Mouse (Mus musculus): ENCODE results near the gene Nkx1-1. TPM values are rescaled to one million over a fixed set of nuclear protein-coding genes. Genes with fewer than 3 reads are reported as not detected.
A peak's percentile ranks its signal among the peaks of the same experiment; 100 is the strongest.

Nkx1-1 gene
- polyA plus RNA-seq, 1 experiment from 2014 or later = not detected

DNA sequence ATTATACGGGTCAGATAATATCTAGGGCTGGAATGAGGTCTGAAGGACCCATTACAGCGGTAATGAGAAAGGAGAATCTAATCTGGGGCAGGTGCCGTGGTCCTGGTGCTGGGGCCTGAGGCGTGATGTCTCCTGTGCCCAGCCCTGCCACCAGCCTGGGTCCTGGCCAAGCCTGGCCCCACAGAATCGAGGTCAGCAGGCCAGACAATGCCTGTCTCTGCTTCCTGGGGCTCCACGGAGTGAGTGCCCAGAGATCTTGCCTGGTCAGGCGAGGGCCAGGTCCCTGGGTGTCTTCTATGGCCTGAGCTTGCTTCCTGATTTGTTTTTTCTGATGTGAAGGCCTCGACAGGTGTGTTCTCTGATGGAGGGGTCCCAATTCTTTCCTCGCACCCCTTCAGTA lies 10.0 kb upstream of the Nkx1-1 start:
- H3K36me3 ChIP-seq (ENCODE audit: control insufficient read depth, insufficient read depth, low read length) = no peaks in the 10 kb centered on the region
- peaks cover 44% of the 10 kb centered on the region for H3K27me3 ChIP-seq (ENCODE audit: control insufficient read depth, insufficient read depth, low read depth, low read length)
- ATAC-seq = no peak
- no peaks in the 10 kb centered on the region for H3K9me3 ChIP-seq (replicated peaks; ENCODE audit: control insufficient read depth, low read length, poor library complexity, severe bottlenecking)
- H3K27ac ChIP-seq (ENCODE audit: low read length) = no peak overlapping the region
- WGBS = 45% methylated on average over 9 of the region's 9 CpGs
- H3K4me3 ChIP-seq (ENCODE audit: low read depth, low read length) = no peak overlapping the region
- H3K4me1 ChIP-seq (ENCODE audit: control insufficient read depth, insufficient read depth, low read length) = peaks cover 7% of the 10 kb centered on the region; the same call in 1 of the 2 replicates
- no peak overlapping the region for H3K4me2 ChIP-seq (ENCODE audit: low read length)
- no peak overlapping the region for H3K9ac ChIP-seq (ENCODE audit: low read depth, low read length)

DNA sequence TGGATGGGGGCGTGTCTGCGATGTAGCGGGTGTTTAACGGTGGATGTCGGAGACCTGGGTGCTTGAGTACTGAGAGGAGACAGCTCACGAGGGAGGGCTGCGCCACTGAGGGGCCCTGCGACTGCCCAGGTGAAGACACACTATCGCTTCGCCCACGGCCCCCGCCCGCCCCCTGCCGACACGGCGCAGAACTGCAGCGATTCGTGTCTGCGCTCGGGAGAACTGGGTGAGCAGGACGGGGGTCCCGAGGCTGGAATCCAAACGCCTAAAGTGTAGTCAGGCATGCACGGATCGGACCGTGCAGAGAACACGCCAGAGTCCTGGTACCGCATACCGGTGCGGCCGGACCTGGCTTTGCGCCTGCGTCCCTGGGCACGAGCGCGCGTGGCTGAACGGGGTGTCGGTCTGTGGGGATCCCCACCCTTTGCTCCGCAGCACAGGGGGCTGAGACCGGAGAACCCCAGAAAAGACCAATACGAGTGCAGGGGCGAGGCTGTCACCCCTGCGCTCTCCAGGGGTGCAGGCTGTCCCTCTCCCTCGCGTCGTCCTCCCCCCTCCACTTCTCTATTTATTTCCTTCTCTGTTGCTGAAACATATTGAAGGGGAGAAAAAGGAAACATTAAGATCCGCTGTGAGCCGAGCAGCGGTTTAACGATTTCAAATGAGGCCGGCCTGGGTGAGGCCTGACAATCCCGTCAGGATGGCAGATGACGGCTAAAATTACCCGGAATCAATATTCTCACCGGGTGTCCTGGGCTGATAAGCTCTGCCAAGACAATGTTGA lies 9.3 kb upstream of the Nkx1-1 start:
- Histone ChIP-seq H3K36me3 (ENCODE audit: control insufficient read depth, insufficient read depth, low read length) (no peaks in the 10 kb centered on the region), H3K4me1 (ENCODE audit: control insufficient read depth, insufficient read depth, low read length) (peaks cover 7% of the 10 kb centered on the region; the same call in 1 of the 2 replicates), H3K9me3 (replicated peaks; ENCODE audit: control insufficient read depth, low read length, poor library complexity, severe bottlenecking) (no peaks in the 10 kb centered on the region), H3K9ac (ENCODE audit: low read depth, low read length) (peak overlapping the region; percentile 71), H3K4me3 (ENCODE audit: low read depth, low read length) (peak overlapping the region; percentile 51), H3K27me3 (ENCODE audit: control insufficient read depth, insufficient read depth, low read depth, low read length) (peaks cover 51% of the 10 kb centered on the region), H3K27ac (ENCODE audit: low read length) (no peak overlapping the region), H3K4me2 (ENCODE audit: low read length) (peak overlapping the region; percentile 91)
- 4% methylated on average over 56 of the region's 56 CpGs for WGBS
- ATAC-seq = peak; percentile 75

DNA sequence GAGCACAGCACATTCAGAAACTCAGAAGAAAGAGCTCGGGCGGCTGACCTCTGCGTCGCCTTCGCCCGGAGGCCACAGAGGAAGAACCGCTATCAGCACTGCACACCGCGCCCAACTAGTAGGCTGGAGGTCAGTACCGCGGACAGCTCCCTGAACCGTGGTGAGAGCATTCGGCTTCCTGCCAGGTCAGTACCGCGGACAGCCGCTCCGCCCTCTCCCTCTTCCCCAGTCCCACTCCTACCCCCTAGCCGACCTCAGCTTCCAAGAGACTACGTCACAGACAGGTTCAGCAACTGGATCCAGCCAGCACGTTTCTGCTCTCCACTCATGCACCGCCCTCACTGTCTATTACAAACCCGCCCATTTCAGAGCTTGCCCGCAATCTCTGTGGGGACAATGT lies 4.4 kb upstream of the Nkx1-1 start:
- no peak for ATAC-seq
- Histone ChIP-seq H3K9ac (ENCODE audit: low read depth, low read length) (no peak overlapping the region), H3K4me3 (ENCODE audit: low read depth, low read length) (no peak overlapping the region), H3K36me3 (ENCODE audit: control insufficient read depth, insufficient read depth, low read length) (no peaks in the 10 kb centered on the region), H3K27ac (ENCODE audit: low read length) (no peak overlapping the region), H3K9me3 (replicated peaks; ENCODE audit: control insufficient read depth, low read length, poor library complexity, severe bottlenecking) (no peaks in the 10 kb centered on the region), H3K27me3 (ENCODE audit: control insufficient read depth, insufficient read depth, low read depth, low read length) (peaks cover 72% of the 10 kb centered on the region), H3K4me1 (ENCODE audit: control insufficient read depth, insufficient read depth, low read length) (peaks cover 17% of the 10 kb centered on the region), H3K4me2 (ENCODE audit: low read length) (no peak overlapping the region)
- 3% methylated on average over 23 of the region's 23 CpGs for WGBS

DNA sequence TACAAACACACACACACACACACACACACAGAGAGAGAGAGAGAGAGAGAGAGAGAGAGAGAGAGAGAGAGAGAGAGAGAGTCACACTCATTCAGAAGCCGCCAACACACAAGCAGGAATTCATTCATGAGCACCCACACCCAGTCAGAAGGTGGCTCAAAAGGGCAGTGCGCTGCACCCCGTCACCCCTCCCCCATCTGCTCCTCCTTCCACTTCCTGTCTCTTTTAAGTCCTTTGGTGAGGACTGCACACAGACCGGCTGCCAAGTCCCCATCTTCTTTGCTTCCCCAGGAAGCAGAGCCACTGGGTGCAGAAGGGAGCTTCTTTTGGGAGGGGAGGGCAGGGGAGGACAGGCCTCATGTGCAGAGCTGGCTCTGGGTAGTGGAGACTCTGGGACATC lies 2.2 kb upstream of the Nkx1-1 start:
- Histone ChIP-seq H3K27ac (ENCODE audit: low read length) (no peak overlapping the region), H3K9ac (ENCODE audit: low read depth, low read length) (no peak overlapping the region), H3K9me3 (replicated peaks; ENCODE audit: control insufficient read depth, low read length, poor library complexity, severe bottlenecking) (no peaks in the 10 kb centered on the region), H3K36me3 (ENCODE audit: control insufficient read depth, insufficient read depth, low read length) (no peaks in the 10 kb centered on the region), H3K4me1 (ENCODE audit: control insufficient read depth, insufficient read depth, low read length) (peaks cover 16% of the 10 kb centered on the region), H3K4me2 (ENCODE audit: low read length) (no peak overlapping the region), H3K4me3 (ENCODE audit: low read depth, low read length) (no peak overlapping the region), H3K27me3 (ENCODE audit: control insufficient read depth, insufficient read depth, low read depth, low read length) (peaks cover 70% of the 10 kb centered on the region)
- WGBS = 0% methylated on average over 4 of the region's 4 CpGs
- no peak for ATAC-seq

DNA sequence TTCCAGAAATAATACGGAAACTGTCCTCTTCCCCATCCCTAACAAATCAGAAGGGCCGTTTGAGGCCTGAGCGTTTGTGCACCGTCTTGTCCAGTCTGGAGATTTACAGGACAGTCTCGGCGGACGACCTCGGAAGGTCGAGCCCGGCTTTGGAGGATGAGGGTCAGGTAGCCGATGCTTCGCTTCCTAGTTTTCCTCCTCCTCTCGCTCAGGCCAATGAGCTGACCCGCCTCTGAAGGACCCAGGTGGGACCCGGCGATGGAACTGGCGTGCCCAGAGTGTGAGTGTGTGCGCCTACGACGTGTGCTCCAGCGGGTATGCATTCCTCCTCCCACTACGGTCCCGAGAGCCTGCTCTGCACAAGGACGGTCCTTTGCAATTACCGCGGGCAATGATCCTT lies 1.4 kb upstream of the Nkx1-1 start:
- no peak overlapping the region for H3K27ac ChIP-seq (ENCODE audit: low read length)
- peaks cover 65% of the 10 kb centered on the region for H3K27me3 ChIP-seq (ENCODE audit: control insufficient read depth, insufficient read depth, low read depth, low read length)
- H3K9me3 ChIP-seq (replicated peaks; ENCODE audit: control insufficient read depth, low read length, poor library complexity, severe bottlenecking) = no peaks in the 10 kb centered on the region
- no peak overlapping the region for H3K9ac ChIP-seq (ENCODE audit: low read depth, low read length)
- H3K36me3 ChIP-seq (ENCODE audit: control insufficient read depth, insufficient read depth, low read length) = no peaks in the 10 kb centered on the region
- H3K4me2 ChIP-seq (ENCODE audit: low read length) = no peak overlapping the region
- 2% methylated on average over 26 of the region's 26 CpGs for WGBS
- ATAC-seq = no peak
- H3K4me1 ChIP-seq (ENCODE audit: control insufficient read depth, insufficient read depth, low read length) = peaks cover 19% of the 10 kb centered on the region
- H3K4me3 ChIP-seq (ENCODE audit: low read depth, low read length) = no peak overlapping the region

DNA sequence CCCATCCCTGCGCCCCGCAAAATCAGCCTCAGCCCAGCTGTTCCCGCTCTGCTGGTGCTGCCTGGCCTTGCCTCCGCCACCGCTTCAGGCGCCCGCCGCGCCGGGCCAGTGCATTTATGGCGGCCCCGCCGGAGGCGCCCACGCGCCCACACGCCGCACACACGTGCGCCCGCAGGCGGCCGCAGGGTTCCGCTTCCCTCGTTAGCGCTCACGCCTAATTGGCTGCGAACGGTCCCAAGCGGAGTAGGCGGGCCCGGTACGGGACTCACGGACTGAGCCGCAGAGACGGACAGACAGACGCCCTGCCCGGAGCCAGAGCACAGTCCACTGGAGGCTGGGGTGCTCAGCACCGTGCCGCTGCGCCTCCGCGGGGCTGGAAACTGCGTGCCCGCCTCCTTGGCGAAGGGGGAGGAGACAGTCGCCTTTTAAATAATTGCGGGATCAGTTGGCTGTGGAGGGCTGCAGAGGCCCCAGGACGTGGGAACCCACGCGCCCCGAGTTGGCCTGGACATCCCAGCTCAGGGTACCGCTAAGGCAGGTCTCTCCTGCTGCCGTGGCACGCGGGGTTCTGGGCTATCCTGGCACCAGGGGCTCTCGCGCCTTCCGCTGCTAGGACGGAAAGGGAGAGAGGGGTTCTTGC lies 485 bp upstream of the Nkx1-1 start:
- Histone ChIP-seq H3K4me2 (ENCODE audit: low read length) (peak overlapping the region; percentile 54), H3K27me3 (ENCODE audit: control insufficient read depth, insufficient read depth, low read depth, low read length) (peaks cover 66% of the 10 kb centered on the region), H3K4me1 (ENCODE audit: control insufficient read depth, insufficient read depth, low read length) (peaks cover 19% of the 10 kb centered on the region), H3K4me3 (ENCODE audit: low read depth, low read length) (peak overlapping the region; percentile 31), H3K36me3 (ENCODE audit: control insufficient read depth, insufficient read depth, low read length) (no peaks in the 10 kb centered on the region), H3K9me3 (replicated peaks; ENCODE audit: control insufficient read depth, low read length, poor library complexity, severe bottlenecking) (no peaks in the 10 kb centered on the region), H3K9ac (ENCODE audit: low read depth, low read length) (no peak overlapping the region), H3K27ac (ENCODE audit: low read length) (no peak overlapping the region)
- ATAC-seq = no peak
- under 1% methylated on average over 47 of the region's 60 CpGs for WGBS

DNA sequence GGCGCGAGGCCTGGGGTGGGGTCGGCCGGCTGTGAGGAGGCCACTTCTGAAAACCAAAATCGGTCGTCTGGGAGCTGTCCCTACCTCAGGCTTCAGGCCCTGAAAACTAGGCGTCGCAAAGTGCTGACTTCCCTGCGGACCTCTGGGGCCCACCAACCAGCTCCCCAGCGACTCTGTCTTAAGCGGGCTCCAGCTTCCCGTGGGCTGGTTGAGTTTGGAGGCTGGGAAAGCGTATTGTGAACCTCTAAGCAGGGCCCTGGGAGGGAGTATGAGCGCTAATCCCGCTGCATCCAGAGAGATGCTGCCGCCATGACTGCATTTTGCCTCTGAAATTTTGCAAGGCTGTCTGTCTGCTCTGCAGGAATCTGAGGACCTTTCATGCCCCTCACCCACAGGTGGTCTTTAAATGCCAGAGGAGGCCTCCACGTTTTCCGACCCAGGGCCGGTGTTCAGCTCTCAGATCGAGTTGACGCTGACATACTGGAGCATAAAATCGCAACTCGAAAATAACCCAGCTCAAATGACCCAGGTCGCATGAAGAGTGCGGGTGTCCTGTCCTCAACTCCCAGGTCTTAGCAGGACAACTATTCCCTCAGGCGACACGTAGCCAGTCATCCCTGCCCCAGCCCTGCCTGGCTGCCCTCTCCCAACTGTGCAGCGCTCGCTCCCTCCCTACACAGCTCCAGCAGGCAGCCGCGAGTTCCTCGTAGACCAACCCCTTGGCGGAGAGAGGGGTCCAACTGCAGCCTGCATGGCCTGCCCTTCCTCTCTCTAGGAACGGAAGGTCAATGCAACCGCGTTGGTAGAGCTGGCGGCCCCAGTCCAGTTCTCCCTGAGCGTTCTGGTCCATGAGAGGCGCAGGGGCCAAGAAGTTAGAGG lies 1.5 kb downstream of the Nkx1-1 start:
- Histone ChIP-seq H3K9me3 (replicated peaks; ENCODE audit: control insufficient read depth, low read length, poor library complexity, severe bottlenecking) (no peaks in the 10 kb centered on the region), H3K9ac (ENCODE audit: low read depth, low read length) (no peak overlapping the region), H3K27me3 (ENCODE audit: control insufficient read depth, insufficient read depth, low read depth, low read length) (peaks cover 66% of the 10 kb centered on the region), H3K4me3 (ENCODE audit: low read depth, low read length) (no peak overlapping the region), H3K4me2 (ENCODE audit: low read length) (no peak overlapping the region), H3K36me3 (ENCODE audit: control insufficient read depth, insufficient read depth, low read length) (no peaks in the 10 kb centered on the region), H3K4me1 (ENCODE audit: control insufficient read depth, insufficient read depth, low read length) (peaks cover 19% of the 10 kb centered on the region), H3K27ac (ENCODE audit: low read length) (no peak overlapping the region)
- ATAC-seq = no peak
- WGBS = 1% methylated on average over 39 of the region's 39 CpGs

DNA sequence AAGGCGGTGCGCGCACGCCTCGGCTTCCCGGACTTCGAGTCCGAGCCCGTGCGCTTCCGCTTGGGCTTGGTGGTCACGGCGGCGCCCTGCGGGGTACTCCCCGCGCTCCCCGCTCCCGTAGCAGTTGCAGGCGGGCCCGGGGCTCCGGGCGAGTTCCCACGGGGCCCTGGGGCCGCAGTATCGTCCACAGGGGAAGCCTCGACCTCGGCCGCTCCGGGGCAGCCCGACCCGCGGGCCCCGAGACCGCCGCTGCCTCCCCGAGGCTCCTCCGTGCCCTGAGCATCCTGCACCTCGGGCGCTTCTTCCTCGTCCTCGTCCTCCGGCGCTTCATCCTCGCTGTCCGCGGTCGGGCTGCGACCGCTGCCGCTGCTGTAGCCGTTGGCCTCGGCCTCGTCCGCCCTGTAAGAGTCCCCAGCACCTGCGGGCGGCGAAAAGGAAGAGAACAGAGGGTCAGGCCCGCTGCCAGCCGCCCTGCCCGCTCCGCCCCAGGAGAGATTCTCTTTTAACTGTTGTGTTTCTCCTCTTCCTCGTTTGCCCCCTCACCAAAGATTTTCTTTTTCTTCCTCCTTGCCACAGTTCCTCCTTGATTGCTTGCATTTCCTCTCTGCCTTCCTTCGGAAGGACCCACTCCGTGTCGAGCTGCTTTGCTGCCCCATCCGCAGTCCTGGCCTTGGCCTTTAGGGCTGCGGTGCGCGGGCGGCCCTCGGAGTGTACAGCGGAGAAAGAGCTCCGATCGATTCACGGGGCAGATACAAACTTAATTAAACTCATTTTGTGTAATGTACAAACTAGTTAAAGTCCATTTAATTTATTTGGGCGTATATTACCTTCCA lies 2.4 kb downstream of the Nkx1-1 start:
- Histone ChIP-seq H3K27ac (ENCODE audit: low read length) (no peak overlapping the region), H3K4me2 (ENCODE audit: low read length) (peak overlapping the region; percentile 28), H3K4me1 (ENCODE audit: control insufficient read depth, insufficient read depth, low read length) (peaks cover 19% of the 10 kb centered on the region), H3K9me3 (replicated peaks; ENCODE audit: control insufficient read depth, low read length, poor library complexity, severe bottlenecking) (no peaks in the 10 kb centered on the region), H3K27me3 (ENCODE audit: control insufficient read depth, insufficient read depth, low read depth, low read length) (peaks cover 64% of the 10 kb centered on the region), H3K4me3 (ENCODE audit: low read depth, low read length) (peak overlapping the region; percentile 14), H3K36me3 (ENCODE audit: control insufficient read depth, insufficient read depth, low read length) (no peaks in the 10 kb centered on the region), H3K9ac (ENCODE audit: low read depth, low read length) (no peak overlapping the region)
- ATAC-seq = no peak
- WGBS = under 1% methylated on average over 76 of the region's 77 CpGs
